Mouse (Mus musculus) hindbrain, embryonic 15.5 days (tissue): ENCODE data around the gene Gm11037. TPM values are rescaled to one million over a fixed set of nuclear protein-coding genes. Genes with fewer than 3 reads are reported as not detected.

Experiments
- ATAC-seq: fragments of 200-750 bp; cut with Nextera tagmentation; 2 replicates; pipeline ENCODE4 v1.8.0; 2017; ENCODE audit warnings: low read depth, moderate number of reproducible peaks, moderate TSS enrichment; ENCODE audit not compliant: low FRiP score
- H3K27ac ChIP-seq: fragments of 300-500 bp; sonication (generic); replicated peaks from 2 replicates; pipeline ENCODE4 v1.5.1; 2015; ENCODE audit warnings: mild to moderate bottlenecking, inconsistent platforms
- H3K27me3 ChIP-seq: fragments of 300-500 bp; sonication (generic); 2 replicates; pipeline ENCODE4 v1.6.1; 2015; ENCODE audit warnings: control low read depth, inconsistent platforms
- H3K36me3 ChIP-seq: fragments of 300-500 bp; sonication (generic); 2 replicates; pipeline ENCODE4 v1.6.1; 2015; ENCODE audit warnings: control low read depth, inconsistent platforms
- H3K4me1 ChIP-seq: fragments of 300-500 bp; sonication (generic); replicated peaks from 2 replicates; pipeline ENCODE4 v1.6.1; 2015; ENCODE audit warnings: control low read depth, inconsistent platforms
- H3K4me2 ChIP-seq: fragments of 300-500 bp; sonication (generic); 2 replicates; pipeline ENCODE4 v1.6.1; 2015; ENCODE audit warnings: moderate library complexity, mild to moderate bottlenecking, inconsistent platforms
- H3K4me3 ChIP-seq: fragments of 300-500 bp; sonication (generic); 2 replicates; pipeline ENCODE4 v1.5.1; 2015; ENCODE audit warnings: mild to moderate bottlenecking, inconsistent platforms
- H3K9ac ChIP-seq: fragments of 300-500 bp; sonication (generic); 2 replicates; pipeline ENCODE4 v1.6.1; 2015; ENCODE audit warnings: inconsistent platforms
- H3K9me3 ChIP-seq: fragments of 300-500 bp; sonication (generic); 2 replicates; pipeline ENCODE4 v1.6.1; 2016; ENCODE audit warnings: control low read depth, inconsistent platforms
- WGBS: fragments of 180-500 bp; shearing (Covaris S2); methylation state at CpG from one replicate; pipeline ENCODE4 v1.1.7; 2015; 5-methylcytosine and 5-hydroxymethylcytosine counted together
- polyA plus RNA-seq: library from polyadenylated mRNA; unstranded; fragments of >200 nt; fragmentation: Nextera tagmentation; extraction: Ambion mirVana; gene quantifications from 2 replicates; pipeline ENCODE4 v1.2.1, GENCODE M21; 2015

Gene Gm11037
- polyA plus RNA-seq, 1 experiment from 2014 or later: not detected

GRCm38 (mm10) chr2:131143007-131143780, 9.9 kb downstream of the Gm11037 start:
- 66% methylated on average over 22 of the region's 22 CpGs for WGBS
- H3K27me3 ChIP-seq: no peaks in the 10 kb centered on the region

GRCm38 (mm10) chr2:131145121-131145520, 11.8 kb downstream of the Gm11037 start:
- Histone ChIP-seq H3K36me3 (peaks cover 56% of the 10 kb centered on the region), H3K4me3 (no peak overlapping the region), H3K9me3 (no peaks in the 10 kb centered on the region), H3K4me1 (no peaks in the 10 kb centered on the region), H3K27me3 (no peaks in the 10 kb centered on the region), H3K4me2 (no peak overlapping the region), H3K27ac (no peak overlapping the region), H3K9ac (no peak overlapping the region)
- ATAC-seq: no peak
- WGBS: 70% methylated on average over 13 of the region's 13 CpGs

More at GRCm38 (mm10) chr2:131143007-131143780, 9.9 kb downstream of the Gm11037 start:
- Histone ChIP-seq H3K4me2 (no peak overlapping the region), H3K4me3 (no peak overlapping the region), H3K4me1 (no peaks in the 10 kb centered on the region), H3K9ac (no peak overlapping the region), H3K9me3 (no peaks in the 10 kb centered on the region), H3K27ac (no peak overlapping the region), H3K36me3 (peaks cover 41% of the 10 kb centered on the region)
- ATAC-seq: no peak

GRCm38 (mm10) chr2:131145536-131145935, 12.2 kb downstream of the Gm11037 start:
- Histone ChIP-seq H3K4me3 (no peak overlapping the region), H3K36me3 (peaks cover 60% of the 10 kb centered on the region), H3K9ac (no peak overlapping the region), H3K4me2 (no peak overlapping the region), H3K27me3 (no peaks in the 10 kb centered on the region), H3K4me1 (no peaks in the 10 kb centered on the region), H3K27ac (no peak overlapping the region), H3K9me3 (no peaks in the 10 kb centered on the region)
- WGBS: 96% methylated on average over 2 of the region's 2 CpGs
- ATAC-seq: no peak

- H3K36me3 ChIP-seq: peaks cover 63% of the 10 kb centered on the region
- no peak for ATAC-seq
- no peak overlapping the region for H3K9ac ChIP-seq
- 92% methylated on average over 21 of the region's 21 CpGs for WGBS
- no peaks in the 10 kb centered on the region for H3K27me3 ChIP-seq
- no peak overlapping the region for H3K27ac ChIP-seq
- no peak overlapping the region for H3K4me3 ChIP-seq
- H3K4me1 ChIP-seq: no peaks in the 10 kb centered on the region
- H3K4me2 ChIP-seq: no peak overlapping the region
- H3K9me3 ChIP-seq: no peaks in the 10 kb centered on the region
These were observed 13.1 kb downstream of the Gm11037 start for GRCm38 (mm10) chr2:131146193-131147042.

GRCm38 (mm10) chr2:131147043-131147365, 13.7 kb downstream of the Gm11037 start:
- WGBS: 92% methylated on average over 8 of the region's 8 CpGs
- Histone ChIP-seq H3K9me3 (no peaks in the 10 kb centered on the region), H3K36me3 (peaks cover 63% of the 10 kb centered on the region), H3K4me1 (no peaks in the 10 kb centered on the region), H3K4me2 (no peak overlapping the region), H3K9ac (no peak overlapping the region), H3K27me3 (no peaks in the 10 kb centered on the region), H3K27ac (no peak overlapping the region), H3K4me3 (no peak overlapping the region)
- no peak for ATAC-seq

GRCm38 (mm10) chr2:131148353-131149253, 15.3 kb downstream of the Gm11037 start:
- no peaks in the 10 kb centered on the region for H3K9me3 ChIP-seq
- no peak overlapping the region for H3K27ac ChIP-seq
- ATAC-seq: no peak
- peaks cover 59% of the 10 kb centered on the region for H3K36me3 ChIP-seq
- no peaks in the 10 kb centered on the region for H3K27me3 ChIP-seq
- WGBS: 92% methylated on average over 8 of the region's 8 CpGs
- no peaks in the 10 kb centered on the region for H3K4me1 ChIP-seq
- H3K4me2 ChIP-seq: no peak overlapping the region
- no peak overlapping the region for H3K9ac ChIP-seq
- H3K4me3 ChIP-seq: no peak overlapping the region

- H3K36me3 ChIP-seq: peaks cover 58% of the 10 kb centered on the region
- no peak overlapping the region for H3K4me3 ChIP-seq
- WGBS: 96% methylated on average over 3 of the region's 3 CpGs
- H3K27ac ChIP-seq: no peak overlapping the region
- H3K9me3 ChIP-seq: no peaks in the 10 kb centered on the region
- H3K27me3 ChIP-seq: no peaks in the 10 kb centered on the region
- H3K4me2 ChIP-seq: no peak overlapping the region
- no peak for ATAC-seq
- H3K9ac ChIP-seq: no peak overlapping the region
- H3K4me1 ChIP-seq: no peaks in the 10 kb centered on the region
These were observed 15.9 kb downstream of the Gm11037 start for GRCm38 (mm10) chr2:131149254-131149578.

GRCm38 (mm10) chr2:131152166-131152730, 19.0 kb downstream of the Gm11037 start:
- no peak for ATAC-seq
- no peaks in the 10 kb centered on the region for H3K27me3 ChIP-seq
- H3K27ac ChIP-seq: no peak overlapping the region
- WGBS: 96% methylated on average over 7 of the region's 7 CpGs
- H3K4me1 ChIP-seq: peaks cover under 1% of the 10 kb centered on the region
- H3K4me2 ChIP-seq: no peak overlapping the region
- H3K9me3 ChIP-seq: no peaks in the 10 kb centered on the region
- H3K9ac ChIP-seq: no peak overlapping the region
- peaks cover 32% of the 10 kb centered on the region for H3K36me3 ChIP-seq
- H3K4me3 ChIP-seq: no peak overlapping the region

GRCm38 (mm10) chr2:131154036-131154435, 20.7 kb downstream of the Gm11037 start:
- Histone ChIP-seq H3K4me3 (no peak overlapping the region), H3K4me2 (no peak overlapping the region), H3K36me3 (peaks cover 16% of the 10 kb centered on the region), H3K27ac (no peak overlapping the region), H3K27me3 (no peaks in the 10 kb centered on the region), H3K4me1 (peaks cover 19% of the 10 kb centered on the region), H3K9ac (no peak overlapping the region), H3K9me3 (no peaks in the 10 kb centered on the region)
- WGBS: 94% methylated on average over 4 of the region's 4 CpGs
- no peak for ATAC-seq

GRCm38 (mm10) chr2:131156987-131157386, 23.7 kb downstream of the Gm11037 start:
- ATAC-seq: no peak
- Histone ChIP-seq H3K9me3 (no peaks in the 10 kb centered on the region), H3K27me3 (no peaks in the 10 kb centered on the region), H3K9ac (no peak overlapping the region), H3K4me3 (no peak overlapping the region), H3K36me3 (no peaks in the 10 kb centered on the region), H3K27ac (no peak overlapping the region), H3K4me1 (peaks cover 30% of the 10 kb centered on the region), H3K4me2 (no peak overlapping the region)
- WGBS: 93% methylated on average over 7 of the region's 7 CpGs

- no peaks in the 10 kb centered on the region for H3K9me3 ChIP-seq
- H3K27me3 ChIP-seq: no peaks in the 10 kb centered on the region
- peak overlapping the region; percentile 76 for H3K4me2 ChIP-seq
- no peaks in the 10 kb centered on the region for H3K36me3 ChIP-seq
- peaks cover 30% of the 10 kb centered on the region for H3K4me1 ChIP-seq
- H3K4me3 ChIP-seq: peak overlapping the region; percentile 69
- H3K27ac ChIP-seq: peak overlapping the region; percentile 93
- peak; percentile 80 for ATAC-seq
- peak overlapping the region; percentile 74 for H3K9ac ChIP-seq
- WGBS: 0% methylated on average over 18 of the region's 18 CpGs
These were observed 26.2 kb downstream of the Gm11037 start for GRCm38 (mm10) chr2:131159491-131159910.
